Mouse (Mus musculus) urinary bladder, postnatal 4 days (tissue): ENCODE measurements around the gene Creb3l4.
A peak's percentile ranks its signal among the peaks of the same experiment; 100 is the strongest.
"Not testable (repeated sequence)": the region's sequence is repeated elsewhere in the genome, so short reads cannot be mapped to it uniquely, and the experiment has no call there.

Source experiments
- DNase-seq, 2 experiments: peaks; one replicate each; pipeline ENCODE4 v3.0.0; 2021 to 2022; ENCODE audit warnings: low spot score in 2 of 2

Creb3l4 gene

DNA sequence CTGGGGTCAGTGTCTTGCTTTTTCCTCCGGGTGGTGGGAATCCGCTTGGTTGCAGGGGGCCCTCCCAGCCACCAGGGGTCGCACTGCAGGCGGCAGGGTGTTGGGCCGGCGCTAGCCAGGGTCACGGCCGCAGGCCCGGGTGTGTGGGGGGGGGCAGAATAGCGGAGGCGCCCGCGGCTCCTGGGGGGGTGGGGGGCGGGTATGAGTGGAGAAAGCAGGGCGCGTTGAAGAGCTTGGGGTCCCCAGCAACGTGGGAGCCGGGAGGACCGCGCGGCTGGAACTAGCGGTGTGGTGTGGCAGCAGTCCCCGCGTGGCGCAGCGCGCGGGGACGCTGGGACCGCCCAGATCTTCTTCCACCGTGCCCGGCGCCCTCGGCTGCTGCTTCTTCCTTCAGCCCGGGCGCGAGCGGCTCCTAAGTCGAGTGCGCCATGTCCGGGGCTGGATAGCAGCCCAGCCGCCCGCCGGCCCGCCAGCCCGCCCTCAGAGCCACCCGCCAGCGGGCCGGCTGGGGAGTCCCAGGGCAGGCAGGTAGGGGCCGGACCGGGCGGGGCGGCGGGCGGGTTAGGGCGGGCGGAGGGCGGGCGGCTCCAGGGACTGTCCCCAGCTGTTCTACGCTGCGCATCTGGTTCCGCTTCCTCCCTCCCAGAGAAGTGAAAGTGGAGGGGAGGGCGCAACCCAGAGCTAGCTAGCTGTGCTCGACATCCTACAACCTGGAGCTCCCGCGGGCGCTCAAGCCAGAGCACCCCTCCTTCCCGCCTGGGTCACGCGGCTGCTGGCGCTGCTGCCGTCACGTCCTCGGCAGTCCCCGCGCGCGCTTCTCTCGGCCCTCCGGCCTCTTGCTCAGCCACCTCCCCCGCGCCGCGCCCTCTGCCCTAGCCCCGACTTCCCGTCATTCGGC lies 22.0 kb upstream of the Creb3l4 start, which contains the start of gene Dennd4b:
Dennd4b (plus strand) TSS at position 152 of the 898 bp plus-strand sequence.
- peak; percentile 86 to 94 for DNase-seq

- no peak for DNase-seq
These were observed 21.3 kb upstream of the Creb3l4 start for GRCm38 (mm10) chr3:90264687-90265033.

DNA sequence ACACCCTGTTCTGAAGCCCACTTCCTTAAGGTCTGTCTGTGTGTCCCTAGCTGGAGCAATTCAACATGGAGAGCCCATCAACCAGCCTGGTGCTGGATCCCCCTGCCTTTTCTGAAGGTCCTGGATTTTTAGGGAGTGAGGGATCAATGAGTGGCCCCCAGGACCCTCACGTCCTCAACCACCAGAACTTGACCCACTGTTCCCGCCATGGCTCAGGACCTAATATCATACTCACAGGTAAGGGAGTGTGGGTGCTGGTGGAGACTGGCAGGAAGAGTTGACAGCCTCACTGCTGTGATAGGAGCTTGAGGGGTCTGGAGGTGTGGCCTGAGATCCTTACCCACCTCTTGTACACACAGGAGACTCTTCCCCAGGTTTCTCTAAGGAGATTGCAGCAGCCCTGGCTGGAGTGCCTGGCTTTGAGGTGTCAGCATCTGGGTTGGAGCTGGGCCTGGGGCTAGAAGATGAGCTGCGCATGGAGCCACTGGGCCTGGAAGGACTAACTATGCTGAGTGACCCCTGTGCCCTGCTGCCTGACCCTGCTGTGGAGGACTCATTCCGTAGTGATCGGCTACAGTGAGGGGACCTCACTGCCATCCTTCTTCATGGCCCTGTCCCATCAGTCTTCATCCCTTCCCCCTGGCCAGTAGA lies 19.9 kb upstream of the Creb3l4 start:
- DNase-seq = no peak

DNA sequence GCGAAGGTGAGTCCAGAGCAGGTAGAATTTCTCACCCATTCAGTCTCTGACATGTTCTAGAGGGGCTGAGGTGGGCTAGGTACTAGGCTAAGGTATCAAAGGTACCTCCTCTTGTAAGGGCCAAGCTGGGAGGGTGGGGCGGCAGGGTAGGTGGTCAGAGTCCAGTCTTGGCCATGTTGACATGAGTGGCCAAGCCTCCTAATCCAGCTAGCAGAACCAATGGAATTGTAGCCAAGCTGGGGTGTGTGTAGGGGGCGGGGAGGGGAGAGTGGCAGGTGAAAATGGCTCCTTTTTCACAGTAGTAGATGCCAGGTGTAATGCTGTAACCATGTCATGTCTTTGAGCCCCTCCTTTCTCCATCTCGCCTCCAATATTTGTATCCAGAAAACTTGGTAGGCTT lies 15.2 kb upstream of the Creb3l4 start:
- no peak for DNase-seq

DNA sequence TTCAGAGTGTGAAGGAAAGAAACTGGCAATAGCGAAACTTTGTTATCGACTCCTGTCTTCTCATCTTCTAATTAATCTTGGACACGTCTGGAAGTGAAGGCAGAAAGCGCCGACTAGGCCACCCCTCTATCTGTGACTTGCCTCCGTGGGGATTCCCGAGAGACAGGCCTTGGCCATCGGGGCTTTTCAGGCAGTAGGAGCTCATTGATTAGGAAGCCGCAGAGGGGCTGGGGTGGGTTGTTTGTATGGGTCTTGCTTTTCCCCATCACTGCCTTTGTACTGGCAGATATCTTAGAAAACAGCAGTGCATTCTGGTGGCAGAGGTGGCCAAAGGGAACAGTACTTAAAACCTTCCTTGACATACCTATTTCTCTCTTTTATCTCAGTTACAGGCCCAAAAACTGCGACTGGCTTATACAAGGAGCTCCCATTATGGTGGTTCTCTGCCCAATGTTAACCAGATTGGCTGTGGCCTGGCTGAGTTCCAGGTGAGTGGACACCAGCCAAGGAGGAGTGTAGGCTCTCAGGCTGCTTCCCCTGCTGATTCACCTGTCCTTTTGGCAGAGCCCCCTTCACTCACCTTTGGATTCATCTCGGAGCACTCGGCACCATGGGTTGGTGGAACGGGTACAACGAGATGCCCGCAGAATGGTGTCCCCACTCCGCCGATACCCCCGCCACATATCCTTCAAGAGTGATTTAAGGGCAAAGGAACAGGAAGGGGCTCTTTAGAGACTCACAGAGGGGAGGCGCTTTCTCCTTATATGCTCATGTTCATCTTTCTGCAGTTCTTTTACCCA lies 13.6 kb upstream of the Creb3l4 start:
- DNase-seq = no peak

DNA sequence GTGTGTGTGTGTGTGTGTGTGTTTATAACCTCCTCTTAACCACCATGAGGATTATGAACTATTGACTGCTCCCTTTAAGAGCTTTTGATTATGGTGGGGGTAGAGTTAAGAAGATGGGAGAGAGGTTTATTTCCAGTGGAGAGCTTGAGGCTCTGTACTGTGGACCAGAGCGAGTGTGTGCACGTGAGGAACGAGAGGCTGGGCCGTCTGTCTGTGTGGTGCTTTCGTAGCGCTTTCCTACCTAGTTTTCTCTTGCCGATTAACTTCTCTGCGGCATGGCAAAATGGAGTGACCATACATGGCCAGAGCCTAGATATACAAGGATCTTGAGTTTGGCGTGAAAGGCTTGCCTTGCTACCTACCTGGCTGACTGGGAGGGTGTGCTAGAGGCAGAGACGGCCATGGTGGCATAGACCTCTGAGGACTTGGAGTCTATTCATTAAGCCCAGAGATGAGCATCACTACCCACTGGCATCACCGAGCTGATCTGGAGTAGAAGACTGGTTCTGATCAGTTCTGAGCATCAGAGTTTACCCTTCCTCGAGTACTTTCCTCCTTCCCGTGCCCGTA lies 12.6 kb upstream of the Creb3l4 start:
- no peak for DNase-seq

DNA sequence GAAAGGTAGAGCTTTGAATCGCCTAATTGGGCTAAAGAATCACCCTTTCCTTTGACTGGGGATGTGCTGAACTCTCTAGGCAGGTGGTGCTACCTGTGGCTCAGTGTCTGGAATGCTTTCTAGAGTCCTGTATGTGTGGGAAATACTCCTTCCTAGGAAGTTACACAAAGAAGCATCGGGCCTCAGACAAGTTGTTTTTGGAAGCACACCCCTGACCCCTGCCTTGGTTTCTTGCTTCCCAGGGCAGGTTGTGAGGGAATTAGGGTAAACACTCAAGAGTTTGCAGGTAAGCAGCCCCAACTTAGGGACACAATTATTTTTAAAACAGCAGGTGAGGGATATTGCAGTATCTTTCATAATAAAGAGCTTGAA lies 11.9 kb upstream of the Creb3l4 start:
- no peak for DNase-seq

DNA sequence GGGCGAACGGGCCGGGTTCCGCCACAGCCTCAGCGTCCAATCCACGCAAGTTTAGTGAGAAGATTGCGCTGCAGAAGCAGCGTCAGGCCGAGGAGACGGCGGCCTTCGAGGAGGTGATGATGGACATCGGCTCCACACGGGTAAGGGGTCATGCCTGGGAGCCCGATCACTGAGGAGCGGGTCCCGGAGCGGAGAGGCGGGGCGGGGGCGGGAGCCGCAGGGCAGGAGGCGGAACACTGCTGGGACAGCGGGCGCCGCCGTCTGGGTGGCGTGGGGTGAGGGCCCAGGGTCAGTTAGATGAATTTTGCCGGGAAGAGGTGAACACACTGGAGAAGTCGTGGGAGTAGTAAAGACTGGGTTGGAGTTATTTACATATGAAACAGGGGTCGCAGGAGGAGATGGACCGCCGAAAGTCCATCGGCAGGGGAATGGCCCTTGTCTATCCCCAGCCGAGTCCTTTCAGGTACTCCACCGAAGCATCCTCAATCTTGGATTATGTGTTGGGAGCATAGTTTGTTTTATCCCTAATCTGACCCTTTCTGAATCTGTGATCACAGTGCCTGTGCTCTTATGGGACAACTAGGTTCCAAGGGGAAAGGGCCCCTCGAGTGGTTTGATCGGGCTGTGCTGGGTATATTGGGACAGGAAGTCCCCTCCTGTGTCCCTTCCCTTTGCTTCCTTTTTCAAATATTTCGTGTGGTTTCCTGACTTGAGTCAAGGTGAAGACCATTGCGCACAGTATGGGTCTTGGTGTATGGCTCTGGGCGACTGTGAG lies 11.3 kb upstream of the Creb3l4 start:
- DNase-seq = no peak

DNA sequence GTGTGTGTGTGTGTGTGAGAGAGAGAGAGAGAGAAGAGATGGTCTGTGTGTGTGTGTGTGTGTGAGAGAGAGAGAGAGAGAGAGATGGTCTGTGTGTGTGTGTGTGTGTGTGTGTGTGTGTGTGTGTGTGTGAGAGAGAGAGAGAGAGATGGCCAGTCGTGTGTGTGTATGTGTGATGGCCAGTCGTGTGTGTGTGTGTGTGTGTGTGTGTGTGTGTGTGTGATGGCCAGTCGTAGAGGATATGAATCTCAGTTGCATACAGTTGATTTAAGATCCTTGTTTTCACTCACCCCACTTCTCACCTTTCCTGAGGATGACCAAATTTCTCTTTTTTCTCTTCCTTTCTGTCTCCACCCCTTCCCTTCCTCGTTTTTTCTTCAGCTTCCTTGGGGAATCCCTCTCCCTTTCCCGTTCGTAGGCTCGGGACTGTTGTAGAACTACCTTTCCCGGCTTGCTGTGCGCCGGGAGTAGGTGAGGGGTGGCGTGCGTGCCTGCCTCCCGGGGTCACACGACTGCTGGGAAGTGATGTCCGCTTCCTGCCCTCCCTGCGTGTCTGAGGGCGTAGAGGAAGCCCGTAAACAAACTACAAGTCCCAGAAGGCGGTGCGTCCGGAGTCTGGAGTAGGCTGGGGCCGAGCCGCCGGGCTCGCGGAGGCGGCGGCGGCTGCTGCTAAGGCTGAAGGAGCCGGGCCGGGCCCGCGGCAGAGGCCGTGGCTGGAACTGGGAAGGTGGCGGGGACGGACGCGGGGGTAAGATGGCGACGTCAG lies 10.5 kb upstream of the Creb3l4 start, which contains the start of gene Crtc2:
Crtc2 (plus strand) TSS at position 511 of the 766 bp plus-strand sequence.
- DNase-seq = peak; percentile 93 to 94

DNA sequence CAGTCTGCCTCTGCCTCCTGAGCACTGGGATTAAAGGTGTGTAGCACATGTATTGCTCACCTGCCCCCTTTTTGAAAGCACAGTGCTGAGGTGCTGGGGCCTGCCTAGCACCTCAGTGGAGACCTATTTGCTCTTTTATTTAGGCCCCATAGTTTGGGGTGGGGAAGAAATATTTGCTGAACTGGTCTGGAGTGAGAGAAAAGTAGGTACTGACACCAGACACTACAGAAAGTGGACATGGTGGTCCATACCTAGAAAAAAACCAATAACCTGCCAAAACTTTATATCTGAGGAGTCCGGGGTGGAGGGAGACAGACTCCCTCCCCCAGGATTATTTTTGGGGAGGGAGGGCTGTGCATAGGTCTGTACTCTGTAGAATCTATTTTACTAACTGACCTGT lies 9.9 kb upstream of the Creb3l4 start:
- DNase-seq = not testable (repeated sequence)

- DNase-seq = not testable (repeated sequence)
These were observed 9.3 kb upstream of the Creb3l4 start for GRCm38 (mm10) chr3:90252659-90253058.

GRCm38 (mm10) chr3:90251731-90252226 lies 8.5 kb upstream of the Creb3l4 start:
- DNase-seq = not testable (repeated sequence)

- DNase-seq = no peak
These were observed 7.5 kb upstream of the Creb3l4 start for GRCm38 (mm10) chr3:90250791-90251190.

GRCm38 (mm10) chr3:90248746-90249100 lies 5.4 kb upstream of the Creb3l4 start:
- peak in 1 of 2 experiments; percentile 28 for DNase-seq

- peak; percentile 89 to 90 for DNase-seq
These were observed 4.8 kb upstream of the Creb3l4 start, which contains the start of gene Slc39a1 for GRCm38 (mm10) chr3:90247960-90248745. Gene Slc39a1 (plus strand): TSS chr3:90248172.

DNA sequence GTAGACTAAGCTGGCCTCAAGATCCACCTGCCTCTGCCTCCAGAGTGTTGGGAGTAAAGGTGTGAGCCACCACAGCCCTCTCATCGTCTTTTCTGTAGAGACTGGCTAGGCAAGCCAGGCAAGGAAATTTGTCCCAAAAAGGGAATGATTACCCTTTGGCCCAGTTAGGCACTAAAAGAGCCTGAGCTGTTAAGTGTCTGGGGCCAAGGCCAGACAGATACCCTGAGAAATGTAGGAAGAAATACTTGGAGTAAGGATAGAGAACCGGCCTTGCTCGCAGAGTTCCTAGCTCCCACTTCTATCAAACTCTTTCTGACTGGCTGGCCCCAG lies 4.3 kb upstream of the Creb3l4 start:
- no peak for DNase-seq

DNA sequence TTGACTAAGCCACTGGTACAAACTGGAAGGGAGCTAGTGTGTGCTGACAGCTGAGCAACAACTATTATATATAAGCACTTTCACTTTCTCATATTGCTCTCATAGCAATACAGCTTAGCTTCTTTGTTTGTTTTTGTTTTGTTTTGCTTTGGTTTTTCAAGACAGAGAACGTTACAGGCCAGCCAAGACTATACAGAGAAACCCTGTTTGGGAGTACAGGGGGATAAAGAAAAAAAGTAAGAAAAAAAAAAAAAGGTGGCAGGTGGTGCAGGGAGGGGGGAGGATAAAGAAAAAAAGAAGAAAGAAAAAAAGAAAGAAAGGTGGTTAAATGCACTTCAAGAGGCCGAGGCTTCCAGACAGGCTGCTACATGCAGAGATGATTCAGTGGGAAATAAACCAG lies 2.1 kb upstream of the Creb3l4 start:
- DNase-seq = no peak

- no peak for DNase-seq
These were observed 1.5 kb downstream of the Creb3l4 start for GRCm38 (mm10) chr3:90241669-90242358.

GRCm38 (mm10) chr3:90241251-90241650 lies 2.1 kb downstream of the Creb3l4 start:
- DNase-seq = no peak
